Mouse (Mus musculus): ENCODE measurements at regions not wholly inside any gene's neighbourhood (a gene's known extent, or its start where the extent isn't known, plus 50 kb on each side); places are given as distances from the start of the nearest gene placed in this dataset.

DNA sequence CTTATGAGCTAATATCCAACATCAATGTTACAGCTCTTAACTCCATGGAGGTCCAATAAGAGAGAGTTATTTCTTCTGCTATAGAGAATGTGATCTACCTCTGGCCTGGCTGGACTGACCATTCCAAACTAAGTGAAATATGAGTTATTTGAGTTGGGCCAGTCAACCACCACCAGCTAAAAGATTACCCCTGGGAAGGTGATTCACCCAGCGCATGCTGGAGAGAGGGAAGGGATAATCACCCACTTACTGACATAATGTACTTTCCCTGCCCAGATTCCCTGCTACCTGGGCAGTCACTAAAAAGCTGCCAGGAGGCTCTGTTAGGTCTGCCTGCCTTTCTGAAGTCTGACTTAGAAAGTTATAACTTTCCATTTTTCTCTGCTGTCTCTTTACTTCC, 216.8 kb downstream of the Hhipl2 start:
- TF ChIP-seq CTCF (IDR thresholded peaks at IDR 0.05; ENCODE audit: extremely low read depth, insufficient read depth, insufficient read length, insufficient replicate concordance) (no peak), POLR2A (IDR thresholded peaks at IDR 0.05; ENCODE audit: low read depth, low read length) (no peak)
